Mouse (Mus musculus): ENCODE measurements at regions not wholly inside any gene's neighbourhood (a gene's known extent, or its start where the extent isn't known, plus 50 kb on each side); places are given as distances from the start of the nearest gene placed in this dataset.

GRCm38 (mm10) chr12:8420511-8421270 is 79.1 kb downstream of the Rhob start:
- H3K9me3 ChIP-seq (replicated peaks; ENCODE audit: control insufficient read depth, low read length), result peaks cover 4% of the 10 kb centered on the region
- H3K4me3 ChIP-seq (ENCODE audit: low read length), result no peak overlapping the region
- no peak overlapping the region for H3K9ac ChIP-seq (ENCODE audit: low read length)
- WGBS, result 84% methylated on average over 9 of the region's 9 CpGs
- H3K4me1 ChIP-seq (ENCODE audit: control insufficient read depth, insufficient read depth, low read length), result peaks cover 4% of the 10 kb centered on the region; the same call in 1 of the 2 replicates
- H3K27ac ChIP-seq (ENCODE audit: low read length), result no peak overlapping the region
- H3K36me3 ChIP-seq (ENCODE audit: control insufficient read depth, insufficient read depth), result no peaks in the 10 kb centered on the region
- ATAC-seq (replicated peaks; ENCODE audit: extremely low read depth, insufficient read depth, low FRiP score), result no peak
- H3K27me3 ChIP-seq (ENCODE audit: control insufficient read depth, insufficient read depth, low read length), result no peaks in the 10 kb centered on the region
- no peak overlapping the region for H3K4me2 ChIP-seq (ENCODE audit: low read depth, low read length)

- Histone ChIP-seq H3K4me1 (ENCODE audit: control insufficient read depth, insufficient read depth, low read length) (peaks cover 4% of the 10 kb centered on the region; the same call in 1 of the 2 replicates), H3K27ac (ENCODE audit: low read length) (no peak overlapping the region), H3K9me3 (replicated peaks; ENCODE audit: control insufficient read depth, low read length) (peaks cover 4% of the 10 kb centered on the region), H3K36me3 (ENCODE audit: control insufficient read depth, insufficient read depth) (no peaks in the 10 kb centered on the region), H3K4me2 (ENCODE audit: low read depth, low read length) (no peak overlapping the region), H3K27me3 (ENCODE audit: control insufficient read depth, insufficient read depth, low read length) (no peaks in the 10 kb centered on the region), H3K4me3 (ENCODE audit: low read length) (no peak overlapping the region), H3K9ac (ENCODE audit: low read length) (no peak overlapping the region)
- 73% methylated on average over 5 of the region's 5 CpGs for WGBS
- no peak for ATAC-seq (replicated peaks; ENCODE audit: extremely low read depth, insufficient read depth, low FRiP score)
Observed at GRCm38 (mm10) chr12:8418890-8419289, 80.9 kb downstream of the Rhob start.

GRCm38 (mm10) chr12:8417127-8417790 is 82.5 kb downstream of the Rhob start:
- no peaks in the 10 kb centered on the region for H3K4me1 ChIP-seq (ENCODE audit: control insufficient read depth, insufficient read depth, low read length)
- H3K9ac ChIP-seq (ENCODE audit: low read length), result no peak overlapping the region
- no peaks in the 10 kb centered on the region for H3K27me3 ChIP-seq (ENCODE audit: control insufficient read depth, insufficient read depth, low read length)
- no peaks in the 10 kb centered on the region for H3K36me3 ChIP-seq (ENCODE audit: control insufficient read depth, insufficient read depth)
- ATAC-seq (replicated peaks; ENCODE audit: extremely low read depth, insufficient read depth, low FRiP score), result no peak
- no peak overlapping the region for H3K27ac ChIP-seq (ENCODE audit: low read length)
- H3K4me3 ChIP-seq (ENCODE audit: low read length), result no peak overlapping the region
- peaks cover 4% of the 10 kb centered on the region for H3K9me3 ChIP-seq (replicated peaks; ENCODE audit: control insufficient read depth, low read length)
- 80% methylated on average over 8 of the region's 8 CpGs for WGBS
- H3K4me2 ChIP-seq (ENCODE audit: low read depth, low read length), result no peak overlapping the region

GRCm38 (mm10) chr12:8412125-8412524 is 87.7 kb downstream of the Rhob start:
- Histone ChIP-seq H3K4me1 (ENCODE audit: control insufficient read depth, insufficient read depth, low read length) (peaks cover 7% of the 10 kb centered on the region; the same call in 1 of the 2 replicates), H3K4me3 (ENCODE audit: low read length) (no peak overlapping the region), H3K9me3 (replicated peaks; ENCODE audit: control insufficient read depth, low read length) (peaks cover 4% of the 10 kb centered on the region), H3K4me2 (ENCODE audit: low read depth, low read length) (no peak overlapping the region), H3K27me3 (ENCODE audit: control insufficient read depth, insufficient read depth, low read length) (no peaks in the 10 kb centered on the region), H3K27ac (ENCODE audit: low read length) (no peak overlapping the region), H3K36me3 (ENCODE audit: control insufficient read depth, insufficient read depth) (no peaks in the 10 kb centered on the region), H3K9ac (ENCODE audit: low read length) (no peak overlapping the region)
- no peak for ATAC-seq (replicated peaks; ENCODE audit: extremely low read depth, insufficient read depth, low FRiP score)
- 87% methylated on average over 2 of the region's 2 CpGs for WGBS

- peaks cover 7% of the 10 kb centered on the region; the same call in 1 of the 2 replicates for H3K4me1 ChIP-seq (ENCODE audit: control insufficient read depth, insufficient read depth, low read length)
- H3K36me3 ChIP-seq (ENCODE audit: control insufficient read depth, insufficient read depth), result no peaks in the 10 kb centered on the region
- 24% methylated on average over 24 of the region's 24 CpGs for WGBS
- no peak overlapping the region for H3K9ac ChIP-seq (ENCODE audit: low read length)
- H3K4me3 ChIP-seq (ENCODE audit: low read length), result 0 out of 2 replicates have a peak overlapping the region, but pooled peaks have one; percentile 11
- H3K27ac ChIP-seq (ENCODE audit: low read length), result no peak overlapping the region
- H3K27me3 ChIP-seq (ENCODE audit: control insufficient read depth, insufficient read depth, low read length), result no peaks in the 10 kb centered on the region
- peak; percentile 69 for ATAC-seq (replicated peaks; ENCODE audit: extremely low read depth, insufficient read depth, low FRiP score)
- no peaks in the 10 kb centered on the region; the same call in 1 of the 2 replicates for H3K9me3 ChIP-seq (replicated peaks; ENCODE audit: control insufficient read depth, low read length)
- H3K4me2 ChIP-seq (ENCODE audit: low read depth, low read length), result peak overlapping the region; percentile 46
Observed at GRCm38 (mm10) chr12:8410410-8411341, 89.1 kb downstream of the Rhob start.

GRCm38 (mm10) chr12:8402084-8402483 is 88.9 kb downstream of the Hs1bp3 start:
- H3K4me2 ChIP-seq (ENCODE audit: low read depth, low read length), result no peak overlapping the region

GRCm38 (mm10) chr12:8401376-8401775 is 88.1 kb downstream of the Hs1bp3 start:
- no peaks in the 10 kb centered on the region for H3K36me3 ChIP-seq (ENCODE audit: control insufficient read depth, insufficient read depth)
- H3K27me3 ChIP-seq (ENCODE audit: control insufficient read depth, insufficient read depth, low read length), result no peaks in the 10 kb centered on the region
- H3K4me1 ChIP-seq (ENCODE audit: control insufficient read depth, insufficient read depth, low read length), result peaks cover 9% of the 10 kb centered on the region
- no peak for ATAC-seq (replicated peaks; ENCODE audit: extremely low read depth, insufficient read depth, low FRiP score)
- no peak overlapping the region for H3K4me2 ChIP-seq (ENCODE audit: low read depth, low read length)
- WGBS, result 89% methylated on average over 2 of the region's 2 CpGs
- H3K27ac ChIP-seq (ENCODE audit: low read length), result no peak overlapping the region
- H3K9me3 ChIP-seq (replicated peaks; ENCODE audit: control insufficient read depth, low read length), result no peaks in the 10 kb centered on the region
- H3K4me3 ChIP-seq (ENCODE audit: low read length), result no peak overlapping the region
- no peak overlapping the region for H3K9ac ChIP-seq (ENCODE audit: low read length)

More at GRCm38 (mm10) chr12:8402084-8402483, 88.9 kb downstream of the Hs1bp3 start:
- Histone ChIP-seq H3K27ac (ENCODE audit: low read length) (no peak overlapping the region), H3K36me3 (ENCODE audit: control insufficient read depth, insufficient read depth) (no peaks in the 10 kb centered on the region), H3K4me1 (ENCODE audit: control insufficient read depth, insufficient read depth, low read length) (peaks cover 9% of the 10 kb centered on the region), H3K9ac (ENCODE audit: low read length) (no peak overlapping the region), H3K9me3 (replicated peaks; ENCODE audit: control insufficient read depth, low read length) (no peaks in the 10 kb centered on the region), H3K27me3 (ENCODE audit: control insufficient read depth, insufficient read depth, low read length) (no peaks in the 10 kb centered on the region), H3K4me3 (ENCODE audit: low read length) (no peak overlapping the region)
- WGBS, result 28% methylated on average over 5 of the region's 5 CpGs
- ATAC-seq (replicated peaks; ENCODE audit: extremely low read depth, insufficient read depth, low FRiP score), result peak; percentile 72

GRCm38 (mm10) chr12:8400345-8401130 is 87.3 kb downstream of the Hs1bp3 start:
- 0 out of 2 replicates have a peak, but pooled peaks have one; percentile 63 for ATAC-seq (replicated peaks; ENCODE audit: extremely low read depth, insufficient read depth, low FRiP score)
- no peaks in the 10 kb centered on the region for H3K9me3 ChIP-seq (replicated peaks; ENCODE audit: control insufficient read depth, low read length)
- 72% methylated on average over 10 of the region's 10 CpGs for WGBS
- H3K4me2 ChIP-seq (ENCODE audit: low read depth, low read length), result no peak overlapping the region
- no peaks in the 10 kb centered on the region for H3K27me3 ChIP-seq (ENCODE audit: control insufficient read depth, insufficient read depth, low read length)
- peak overlapping the region; percentile 37 for H3K27ac ChIP-seq (ENCODE audit: low read length)
- H3K9ac ChIP-seq (ENCODE audit: low read length), result no peak overlapping the region
- H3K4me1 ChIP-seq (ENCODE audit: control insufficient read depth, insufficient read depth, low read length), result peaks cover 9% of the 10 kb centered on the region
- no peak overlapping the region for H3K4me3 ChIP-seq (ENCODE audit: low read length)
- no peaks in the 10 kb centered on the region for H3K36me3 ChIP-seq (ENCODE audit: control insufficient read depth, insufficient read depth)
